In genomic region chr4:94999249-94999648, GRCm38 (mm10) we compare ENCODE assay signal across 9 mouse cellular contexts. TPM values are rescaled to one million over a fixed set of nuclear protein-coding genes. Genes with fewer than 3 reads are reported as not detected.
A peak's percentile ranks its signal among the peaks of the same experiment; 100 is the strongest.
DNase-seq lines count a peak whose midpoint lies in the region; ATAC-seq and TF ChIP-seq lines count a peak whose summit lies in the region.
"Had no signal": no experiment of that assay in that cellular context is flagged by ENCODE, and none has a peak within 500 bp of the region (broad histone marks: within the 10 kb centered on the region; RNA-seq: fewer than 3 reads in every experiment).

No protein-coding gene starts in this region.

- peak; percentile 39 for TF ChIP-seq CTCF in midbrain, postnatal 0 days (IDR thresholded peaks at IDR 0.05)
- TF ChIP-seq CTCF in stomach, postnatal 0 days (IDR thresholded peaks at IDR 0.05; ENCODE audit: low read depth): peak; percentile 54

- no peaks in the 10 kb centered on the region for H3K9me3 ChIP-seq in midbrain, postnatal 0 days (ENCODE audit: low read length)
- no peaks in the 10 kb centered on the region for H3K9me3 ChIP-seq in midbrain, embryonic 13.5 days
- H3K9me3 ChIP-seq in stomach, postnatal 0 days (ENCODE audit: control insufficient read depth, low read length): no peaks in the 10 kb centered on the region
- no peaks in the 10 kb centered on the region for H3K9me3 ChIP-seq in heart, embryonic 10.5 days
- H3K9me3 ChIP-seq: stomach, embryonic 15.5 days had no signal

- H3K27me3 ChIP-seq in midbrain, postnatal 0 days (ENCODE audit: insufficient read depth, low read length): no peaks in the 10 kb centered on the region
- no peaks in the 10 kb centered on the region for H3K27me3 ChIP-seq in midbrain, embryonic 13.5 days
- H3K27me3 ChIP-seq in stomach, postnatal 0 days (ENCODE audit: control insufficient read depth, insufficient read depth, low read length): no peaks in the 10 kb centered on the region
- H3K27me3 ChIP-seq in heart, embryonic 10.5 days (ENCODE audit: insufficient read depth, poor library complexity, severe bottlenecking): no peaks in the 10 kb centered on the region
- H3K27me3 ChIP-seq: stomach, embryonic 15.5 days had no signal

- no peak overlapping the region for H3K27ac ChIP-seq in midbrain, postnatal 0 days (ENCODE audit: low read depth, low read length)
- H3K27ac ChIP-seq in midbrain, embryonic 13.5 days: no peak overlapping the region
- no peak overlapping the region for H3K27ac ChIP-seq in stomach, postnatal 0 days (replicated peaks)
- H3K27ac ChIP-seq in heart, embryonic 10.5 days: no peak overlapping the region
- H3K27ac ChIP-seq: stomach, embryonic 15.5 days had no signal

- H3K9ac ChIP-seq in midbrain, postnatal 0 days (replicated peaks; ENCODE audit: low read length, poor library complexity, severe bottlenecking): no peak overlapping the region
- H3K9ac ChIP-seq in midbrain, embryonic 13.5 days (replicated peaks): no peak overlapping the region
- H3K9ac ChIP-seq in stomach, postnatal 0 days (ENCODE audit: low read length): no peak overlapping the region
- H3K9ac ChIP-seq: stomach, embryonic 15.5 days had no signal

- no peak for ATAC-seq in midbrain, postnatal 0 days (ENCODE audit: low FRiP score)
- ATAC-seq in midbrain, embryonic 13.5 days: no peak
- ATAC-seq in stomach, postnatal 0 days (ENCODE audit: low FRiP score, low TSS enrichment): no peak

- no peak for TF ChIP-seq EP300 in stomach, postnatal 0 days (optimal IDR thresholded peaks at IDR 0.05)

- H3K4me1 ChIP-seq in midbrain, postnatal 0 days (ENCODE audit: insufficient read depth, low read length): no peaks in the 10 kb centered on the region
- no peaks in the 10 kb centered on the region for H3K4me1 ChIP-seq in midbrain, embryonic 13.5 days (replicated peaks)
- H3K4me1 ChIP-seq in stomach, postnatal 0 days (replicated peaks; ENCODE audit: control insufficient read depth, insufficient read depth): no peaks in the 10 kb centered on the region
- H3K4me1 ChIP-seq in heart, embryonic 10.5 days: no peaks in the 10 kb centered on the region
- H3K4me1 ChIP-seq: stomach, embryonic 15.5 days had no signal

- peak; percentile 25 to 73 for DNase-seq in frontal cortex, adult 2 months (ENCODE audit: extremely low spot score in 1 of 2, low spot score in 1 of 2)
- no peak for DNase-seq in frontal cortex, postnatal 14 days (ENCODE audit: low spot score in 2 of 2)
- no peak for DNase-seq in midbrain, postnatal 0 days (ENCODE audit: low spot score)
- DNase-seq in embryo, embryonic 11 days: peak; percentile 18
- no peak for DNase-seq in stomach, postnatal 0 days (ENCODE audit: low spot score)
- no peak for DNase-seq in c-Kit-positive CD71-positive TER-119-positive erythroid progenitor cells, embryonic 14.5 days (ENCODE audit: low spot score)
- no peak for DNase-seq in heart, embryonic 10.5 days (ENCODE audit: low spot score)

- WGBS in midbrain, postnatal 0 days: 69% methylated on average over 3 of the region's 3 CpGs
- 74% methylated on average over 3 of the region's 3 CpGs for WGBS in midbrain, embryonic 13.5 days
- 57% methylated on average over 3 of the region's 3 CpGs for WGBS in stomach, postnatal 0 days
- WGBS in heart, embryonic 10.5 days: 64% methylated on average over 3 of the region's 3 CpGs

- no peaks in the 10 kb centered on the region for H3K36me3 ChIP-seq in midbrain, postnatal 0 days (ENCODE audit: insufficient read depth, low read length)
- H3K36me3 ChIP-seq in midbrain, embryonic 13.5 days: no peaks in the 10 kb centered on the region
- H3K36me3 ChIP-seq in stomach, postnatal 0 days (ENCODE audit: control insufficient read depth, insufficient read depth, low read length): no peaks in the 10 kb centered on the region
- H3K36me3 ChIP-seq in heart, embryonic 10.5 days: no peaks in the 10 kb centered on the region
- H3K36me3 ChIP-seq: stomach, embryonic 15.5 days had no signal

- no peak overlapping the region for H3K4me2 ChIP-seq in midbrain, postnatal 0 days (ENCODE audit: low read depth, low read length, poor library complexity, severe bottlenecking)
- H3K4me2 ChIP-seq in midbrain, embryonic 13.5 days (replicated peaks): no peak overlapping the region
- H3K4me2 ChIP-seq in stomach, postnatal 0 days (replicated peaks; ENCODE audit: low read depth): no peak overlapping the region
- H3K4me2 ChIP-seq: stomach, embryonic 15.5 days had no signal

- no peak overlapping the region for H3K4me3 ChIP-seq in midbrain, postnatal 0 days (ENCODE audit: low read depth, low read length)
- no peak overlapping the region for H3K4me3 ChIP-seq in midbrain, embryonic 13.5 days (replicated peaks)
- no peak overlapping the region for H3K4me3 ChIP-seq in stomach, postnatal 0 days (ENCODE audit: low read depth, low read length)
- H3K4me3 ChIP-seq in heart, embryonic 10.5 days: no peak overlapping the region
- H3K4me3 ChIP-seq: stomach, embryonic 15.5 days had no signal

RNA-seq across cellular contexts. Expression of gene Mysm1, which starts 20.3 kb away (rescaled TPM):
- 18.8 and 19.9 TPM in 2 replicates for polyA plus RNA-seq in frontal cortex, adult 2 months (2012; rRNA removed)
- total RNA-seq in midbrain, postnatal 0 days (2014; rRNA removed): 16.2 and 28.1 TPM in 2 replicates
- 20.4 and 27.6 TPM in 2 replicates for polyA plus RNA-seq in midbrain, postnatal 0 days (2015; fragmentation: Nextera tagmentation; extraction: Ambion mirVana)
- polyA plus RNA-seq in midbrain, embryonic 13.5 days (2015; fragmentation: Nextera tagmentation; extraction: Ambion mirVana): 34.5 and 36.5 TPM in 2 replicates
- polyA plus RNA-seq in stomach, postnatal 0 days (2015; fragmentation: Nextera tagmentation; extraction: Ambion mirVana): 9.6 and 12.9 TPM in 2 replicates
- 18.6 and 22.3 TPM in 2 replicates for polyA plus RNA-seq in heart, embryonic 10.5 days (2016; fragmentation: Nextera tagmentation; extraction: Ambion mirVana)

RNA-seq across cellular contexts. Expression of gene Jun, which starts 52.8 kb away (rescaled TPM):
- 41.8 and 45.5 TPM in 2 replicates for polyA plus RNA-seq in frontal cortex, adult 2 months (2012; rRNA removed)
- total RNA-seq in midbrain, postnatal 0 days (2014; rRNA removed): 60.2 and 62.7 TPM in 2 replicates
- polyA plus RNA-seq in midbrain, postnatal 0 days (2015; fragmentation: Nextera tagmentation; extraction: Ambion mirVana): 37.9 and 40.5 TPM in 2 replicates
- 45.3 and 52.6 TPM in 2 replicates for polyA plus RNA-seq in midbrain, embryonic 13.5 days (2015; fragmentation: Nextera tagmentation; extraction: Ambion mirVana)
- 80.2 and 88.9 TPM in 2 replicates for polyA plus RNA-seq in stomach, postnatal 0 days (2015; fragmentation: Nextera tagmentation; extraction: Ambion mirVana)
- polyA plus RNA-seq in heart, embryonic 10.5 days (2016; fragmentation: Nextera tagmentation; extraction: Ambion mirVana): 75.7 and 76.6 TPM in 2 replicates

Comparison
In these comparisons a context has a peak if more than half of its experiments do, and no peak if none do; other contexts are left out.
1. DNase-seq: peak in frontal cortex, adult 2 months (2 of 2) and embryo, embryonic 11 days (single experiment); none in frontal cortex, postnatal 14 days (0 of 2), midbrain, postnatal 0 days (single experiment), stomach, postnatal 0 days (single experiment), c-Kit-positive CD71-positive TER-119-positive erythroid progenitor cells, embryonic 14.5 days (single experiment) and heart, embryonic 10.5 days (single experiment).